Mouse (Mus musculus) testis, adult 2 months (tissue): ENCODE results near the gene Ergic1.

Experiments used
- CTCF ChIP-seq: fragments of 200-500 bp; IDR thresholded peaks from 2 replicates; pipeline ENCODE4 v1.5.1; 2012; ENCODE audit warnings: low read depth, mild to moderate bottlenecking, inconsistent platforms, low read length, moderate library complexity; ENCODE audit not compliant: control insufficient read depth, insufficient read depth, insufficient replicate concordance
- POLR2A ChIP-seq: fragments of 200-500 bp; IDR thresholded peaks from 2 replicates; pipeline ENCODE4 v1.6.1; 2012; ENCODE audit warnings: low read depth, mild to moderate bottlenecking, inconsistent platforms, low read length, moderate library complexity; ENCODE audit not compliant: control insufficient read depth

DNA sequence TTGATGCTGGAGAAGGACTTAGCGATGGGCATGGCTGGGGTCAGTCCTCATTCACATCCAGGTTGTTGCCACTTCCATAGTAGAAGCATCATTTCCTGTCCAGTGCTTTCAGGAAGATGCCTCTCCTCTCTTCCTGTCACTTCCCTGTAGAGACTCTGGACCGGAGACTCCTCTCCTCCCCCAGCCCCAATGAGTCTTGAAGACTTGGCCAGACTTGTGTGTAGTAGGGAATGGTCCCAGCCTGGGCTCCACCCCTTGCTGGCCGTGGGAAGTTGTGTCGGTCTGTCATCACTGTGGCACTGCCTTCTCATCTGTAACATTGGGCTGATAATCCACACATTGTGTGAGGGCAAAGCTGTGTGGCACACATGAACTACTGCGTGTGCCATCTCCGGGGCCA, 22.3 kb downstream of the Ergic1 start:
- TF ChIP-seq CTCF (no peak), POLR2A (no peak)
